Mouse (Mus musculus): ENCODE results near the gene Arhgef19. TPM values are rescaled to one million over a fixed set of nuclear protein-coding genes. Genes with fewer than 3 reads are reported as not detected.

The Arhgef19 gene
- polyA plus RNA-seq, 2 experiments from 2014 or later: not detected

- ATAC-seq: no peak
Measured at GRCm38 (mm10) chr4:141267250-141267649, 28.0 kb downstream of the Arhgef19 start.

- no peak for ATAC-seq
Measured at GRCm38 (mm10) chr4:141267837-141268236, 28.5 kb downstream of the Arhgef19 start.

GRCm38 (mm10) chr4:141268350-141268749 lies 29.1 kb downstream of the Arhgef19 start:
- no peak for ATAC-seq

GRCm38 (mm10) chr4:141269080-141269479 lies 29.8 kb downstream of the Arhgef19 start:
- ATAC-seq: no peak

GRCm38 (mm10) chr4:141270201-141270940 lies 31.1 kb downstream of the Arhgef19 start:
- ATAC-seq: no peak

- no peak for ATAC-seq
Measured at GRCm38 (mm10) chr4:141271228-141271627, 31.9 kb downstream of the Arhgef19 start.

- no peak for ATAC-seq
Measured at GRCm38 (mm10) chr4:141271721-141272120, 32.4 kb downstream of the Arhgef19 start.

GRCm38 (mm10) chr4:141272878-141273277 lies 33.6 kb downstream of the Arhgef19 start:
- peak; percentile 82 for ATAC-seq

- peak; percentile 79 for ATAC-seq
Measured at GRCm38 (mm10) chr4:141273296-141273695, 34.0 kb downstream of the Arhgef19 start.

GRCm38 (mm10) chr4:141274485-141275341 lies 35.4 kb downstream of the Arhgef19 start:
- no peak for ATAC-seq

- ATAC-seq: no peak
Measured at GRCm38 (mm10) chr4:141277157-141277556, 37.9 kb downstream of the Arhgef19 start.

- no peak for ATAC-seq
Measured at GRCm38 (mm10) chr4:141278154-141278553, 38.9 kb downstream of the Arhgef19 start.

GRCm38 (mm10) chr4:141279327-141279726 lies 40.0 kb downstream of the Arhgef19 start:
- no peak for ATAC-seq

GRCm38 (mm10) chr4:141279783-141280182 lies 40.5 kb downstream of the Arhgef19 start:
- no peak for ATAC-seq

- ATAC-seq: no peak
Measured at GRCm38 (mm10) chr4:141280471-141280870, 41.2 kb downstream of the Arhgef19 start.

- no peak for ATAC-seq
Measured at GRCm38 (mm10) chr4:141281153-141281552, 41.9 kb downstream of the Arhgef19 start.

GRCm38 (mm10) chr4:141281578-141281977 lies 42.3 kb downstream of the Arhgef19 start:
- ATAC-seq: no peak

- ATAC-seq: no peak
Measured at GRCm38 (mm10) chr4:141282087-141282486, 42.8 kb downstream of the Arhgef19 start.

- ATAC-seq: no peak
Measured at GRCm38 (mm10) chr4:141282623-141283022, 43.3 kb downstream of the Arhgef19 start.

- no peak for ATAC-seq
Measured at GRCm38 (mm10) chr4:141283176-141283878, 44.0 kb downstream of the Arhgef19 start.

GRCm38 (mm10) chr4:141283879-141284411 lies 44.6 kb downstream of the Arhgef19 start:
- no peak for ATAC-seq

GRCm38 (mm10) chr4:141284486-141284885 lies 45.2 kb downstream of the Arhgef19 start:
- no peak for ATAC-seq

- ATAC-seq: no peak
Measured at GRCm38 (mm10) chr4:141285128-141285527, 45.8 kb downstream of the Arhgef19 start.

Data from activated CD4-positive, CD25-positive, alpha-beta regulatory T cell, adult 4 months (primary cell).